Mouse (Mus musculus): ENCODE measurements around the gene Chst7. TPM values are rescaled to one million over a fixed set of nuclear protein-coding genes. Genes with fewer than 3 reads are reported as not detected.

The Chst7 gene
- 0.98 TPM for polyA plus RNA-seq (2015; fragmentation: Illumina TruSeq; extraction: RNeasy Lipid Tissue Mini Kit (QIAGEN cat#74804); ENCODE audit: insufficient read depth, low read depth, low replicate concordance)

GRCm38 (mm10) chrX:20059381-20059971 is at the start of gene Chst7:
TSS of gene Chst7 (plus strand) at chrX:20059560.

Other genes starting within 250 kb of the Chst7 start
- gene Slc9a7, start 232.2 kb downstream of the Chst7 start, polyA plus RNA-seq (2015; fragmentation: Illumina TruSeq; extraction: RNeasy Lipid Tissue Mini Kit (QIAGEN cat#74804); ENCODE audit: insufficient read depth, low read depth, low replicate concordance): 1.7 TPM

All from pancreas, adult 10 weeks (tissue).